Mouse (Mus musculus) forebrain, embryonic 11.5 days (tissue): ENCODE results near the gene Smdt1. TPM values are rescaled to one million over a fixed set of nuclear protein-coding genes. Genes with fewer than 3 reads are reported as not detected.
"Not testable (repeated sequence)": the region's sequence is repeated elsewhere in the genome, so short reads cannot be mapped to it uniquely, and the experiment has no call there.

Experiments
- ATAC-seq: fragments of 200-750 bp; cut with Nextera tagmentation; replicated peaks from 2 replicates; pipeline ENCODE4 v1.8.0; 2017; ENCODE audit warnings: moderate TSS enrichment; ENCODE audit not compliant: low FRiP score
- DNase-seq: peaks from one replicate; pipeline ENCODE4 v3.0.0-alpha.2; 2017; ENCODE audit warnings: low spot score
- H3K27ac ChIP-seq: fragments of 300-500 bp; sonication (generic); 2 replicates; pipeline ENCODE4 v1.5.1; 2014; ENCODE audit warnings: low read depth, low read length
- H3K27me3 ChIP-seq: fragments of 300-500 bp; sonication (generic); 2 replicates; pipeline ENCODE4 v1.6.1; 2014; ENCODE audit warnings: mild to moderate bottlenecking, low read length, mixed read lengths; ENCODE audit not compliant: control insufficient read depth, insufficient read depth
- H3K36me3 ChIP-seq: fragments of 300-500 bp; sonication (generic); 2 replicates; pipeline ENCODE4 v1.6.1; 2014; ENCODE audit warnings: mild to moderate bottlenecking, low read length, moderate library complexity, mixed read lengths; ENCODE audit not compliant: control insufficient read depth, insufficient read depth
- H3K4me1 ChIP-seq: fragments of 300-500 bp; sonication (generic); replicated peaks from 2 replicates; pipeline ENCODE4 v1.6.1; 2014; ENCODE audit warnings: low read length, mixed read lengths; ENCODE audit not compliant: control insufficient read depth, insufficient read depth
- H3K4me2 ChIP-seq: fragments of 300-500 bp; sonication (generic); 2 replicates; pipeline ENCODE4 v1.6.1; 2014; ENCODE audit warnings: low read depth, mild to moderate bottlenecking, low read length, moderate library complexity, mixed read lengths; ENCODE audit not compliant: severe bottlenecking
- H3K4me3 ChIP-seq: fragments of 300-500 bp; sonication (generic); 2 replicates; pipeline ENCODE4 v1.5.1; 2014; ENCODE audit warnings: low read depth, low read length
- H3K9ac ChIP-seq: fragments of 300-500 bp; sonication (generic); 2 replicates; pipeline ENCODE4 v1.6.1; 2014; ENCODE audit warnings: low read length
- H3K9me3 ChIP-seq: fragments of 300-500 bp; sonication (generic); 2 replicates; pipeline ENCODE4 v1.6.1; 2016; ENCODE audit warnings: low read length, mixed read lengths; ENCODE audit not compliant: control insufficient read depth
- WGBS: fragments of 180-500 bp; shearing (Covaris S2); extraction: QIAGEN DNeasy Blood & Tissue Kit; methylation state at CpG from one replicate; pipeline ENCODE4 v1.1.7; 2014; 5-methylcytosine and 5-hydroxymethylcytosine counted together
- polyA plus RNA-seq: library from polyadenylated mRNA; unstranded; fragments of >200 nt; fragmentation: Nextera tagmentation; extraction: Ambion mirVana; gene quantifications from 2 replicates; pipeline ENCODE4 v1.2.1, GENCODE M21; 2014

Smdt1 gene
- polyA plus RNA-seq, 1 experiment from 2014 or later, result 236 TPM

DNA sequence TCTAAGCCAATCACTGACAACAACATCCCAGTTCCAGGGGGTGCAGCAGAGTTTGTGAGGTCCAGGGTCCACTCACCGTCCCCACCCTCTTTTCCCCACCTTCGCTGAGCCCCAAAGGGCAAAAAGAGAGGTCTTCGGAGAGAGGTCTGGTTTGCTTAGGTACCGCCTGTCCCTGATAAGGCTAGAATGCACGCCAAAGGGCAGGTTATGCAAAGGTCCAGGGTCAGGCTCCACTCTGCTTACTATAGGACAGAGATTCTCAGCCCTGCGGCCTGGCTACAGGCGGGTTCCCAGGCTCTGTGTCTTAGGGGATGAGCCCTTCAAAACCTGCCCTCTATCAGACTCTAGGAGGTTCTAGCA lies 40.7 kb downstream of the Smdt1 start:
- DNase-seq (no peak), ATAC-seq (peak; percentile 51; the same call in 1 of the 2 replicates)
- no peaks in the 10 kb centered on the region for H3K27me3 ChIP-seq
- no peaks in the 10 kb centered on the region for H3K36me3 ChIP-seq
- H3K4me3 ChIP-seq, result peak overlapping the region; percentile 35; the same call in 1 of the 2 replicates
- 16% methylated on average over 7 of the region's 7 CpGs for WGBS
- H3K4me1 ChIP-seq, result peaks cover 6% of the 10 kb centered on the region; the same call in 1 of the 2 replicates
- peak overlapping the region; percentile 64 for H3K9ac ChIP-seq
- H3K27ac ChIP-seq, result no peak overlapping the region
- H3K4me2 ChIP-seq, result peak overlapping the region; percentile 60
- no peaks in the 10 kb centered on the region for H3K9me3 ChIP-seq

DNA sequence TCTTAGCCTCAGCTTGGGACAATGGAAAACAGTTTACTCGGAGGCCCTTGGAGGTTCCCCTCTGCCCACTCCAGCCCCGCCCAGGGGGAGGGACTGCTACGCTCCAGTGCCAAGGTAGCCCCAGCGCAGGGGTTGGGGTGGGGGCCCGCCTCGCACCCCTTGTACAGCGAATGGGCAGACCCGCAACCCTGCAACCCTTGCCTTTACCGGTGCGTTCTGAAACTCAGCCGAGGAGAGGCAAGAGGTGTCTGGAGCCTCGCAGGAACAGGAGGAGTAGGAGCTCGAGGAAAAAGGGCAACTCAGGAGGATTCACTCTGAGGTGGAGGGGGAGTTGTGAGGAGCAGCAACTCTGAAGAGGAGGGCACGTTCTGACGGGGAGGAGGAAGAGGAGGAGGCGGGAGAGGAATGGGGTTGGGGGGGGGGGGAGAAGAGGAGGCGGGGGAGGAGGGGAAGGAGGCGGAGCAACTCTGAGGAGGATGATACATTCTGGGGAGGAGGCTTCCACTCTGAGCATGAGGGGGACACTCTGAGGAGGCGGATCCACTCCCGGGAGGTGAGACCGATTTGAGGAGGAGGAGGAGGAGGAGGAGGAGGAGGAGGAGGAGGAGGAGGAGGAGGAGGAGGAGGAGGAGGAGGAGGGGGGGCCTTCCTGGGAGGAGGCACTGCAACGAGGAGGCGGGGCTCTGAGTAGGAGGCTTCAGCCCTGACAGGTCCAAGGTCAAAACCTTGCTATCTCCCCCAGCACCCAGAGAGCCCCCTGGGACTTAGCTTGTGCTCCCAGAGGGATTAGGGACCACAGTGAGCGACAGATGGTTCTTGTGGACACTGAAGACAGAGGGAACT lies 41.3 kb downstream of the Smdt1 start, which contains the start of gene Cyp2d22:
Gene Cyp2d22 (minus strand): TSS at position 390 of the 843 bp plus-strand sequence.
- Histone ChIP-seq H3K36me3 (no peaks in the 10 kb centered on the region), H3K27ac (no peak within 1 kb of the TSS), H3K4me3 (peak within 1 kb of the TSS; percentile 35), H3K4me1 (peaks cover 6% of the 10 kb centered on the region; the same call in 1 of the 2 replicates), H3K27me3 (no peaks in the 10 kb centered on the region), H3K4me2 (peak within 1 kb of the TSS; percentile 60), H3K9ac (peak within 1 kb of the TSS; percentile 64), H3K9me3 (no peaks in the 10 kb centered on the region)
- DNase-seq (peak; percentile 73), ATAC-seq (peak; percentile 58; the same call in 1 of the 2 replicates)
- WGBS, result under 1% methylated on average over 18 of the region's 24 CpGs

DNA sequence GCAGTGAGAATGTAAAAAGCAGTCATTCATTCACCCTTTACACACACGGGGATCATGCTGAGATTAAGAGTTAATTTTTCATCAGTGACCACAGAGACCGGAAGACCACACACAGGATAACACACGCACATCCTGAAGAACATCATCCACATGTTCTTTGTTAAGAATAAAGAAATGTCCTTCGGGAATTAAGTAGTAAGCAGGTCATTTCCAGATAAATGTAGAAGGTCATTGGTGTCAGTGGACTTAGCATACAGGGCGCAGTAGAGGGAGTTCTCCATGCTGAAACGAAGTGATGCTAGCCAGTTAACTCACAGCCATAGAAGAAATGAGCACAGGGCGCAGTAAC lies 41.9 kb downstream of the Smdt1 start:
- peaks cover 6% of the 10 kb centered on the region; the same call in 1 of the 2 replicates for H3K4me1 ChIP-seq
- H3K27me3 ChIP-seq, result no peaks in the 10 kb centered on the region
- DNase-seq, result no peak
- ATAC-seq, result no peak
- peak overlapping the region; percentile 35 for H3K4me3 ChIP-seq
- peak overlapping the region; percentile 60 for H3K4me2 ChIP-seq
- H3K36me3 ChIP-seq, result no peaks in the 10 kb centered on the region
- H3K9ac ChIP-seq, result no peak overlapping the region; the same call in 1 of the 2 replicates
- no peaks in the 10 kb centered on the region for H3K9me3 ChIP-seq
- 41% methylated on average over 7 of the region's 7 CpGs for WGBS
- no peak overlapping the region for H3K27ac ChIP-seq

DNA sequence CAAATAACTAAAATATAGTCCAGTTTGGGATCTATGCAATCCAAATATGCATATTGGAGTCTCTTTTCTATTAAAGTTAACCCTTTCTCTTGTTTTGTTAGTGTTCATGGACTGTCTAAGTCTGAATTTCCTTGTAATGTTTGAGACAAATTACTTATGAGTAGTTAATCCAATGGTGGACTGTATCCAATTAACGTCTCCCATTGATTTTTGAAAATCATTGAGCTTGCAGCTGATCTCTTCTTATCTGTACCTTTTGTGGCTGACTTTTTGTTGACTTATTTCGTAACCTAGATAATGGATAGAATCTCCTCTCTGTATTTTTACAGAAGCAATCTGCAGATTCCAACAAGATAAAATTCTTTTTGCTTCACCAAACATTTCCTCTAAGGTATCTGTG lies 43.7 kb downstream of the Smdt1 start:
- no peak overlapping the region for H3K9ac ChIP-seq
- DNase-seq, result no peak
- no peak overlapping the region for H3K4me2 ChIP-seq
- no peak for ATAC-seq
- no peaks in the 10 kb centered on the region for H3K36me3 ChIP-seq
- no peaks in the 10 kb centered on the region for H3K9me3 ChIP-seq
- WGBS, result 83% methylated on average over 2 of the region's 2 CpGs
- H3K27me3 ChIP-seq, result no peaks in the 10 kb centered on the region
- H3K4me3 ChIP-seq, result no peak overlapping the region
- peaks cover 6% of the 10 kb centered on the region; the same call in 1 of the 2 replicates for H3K4me1 ChIP-seq
- no peak overlapping the region for H3K27ac ChIP-seq

DNA sequence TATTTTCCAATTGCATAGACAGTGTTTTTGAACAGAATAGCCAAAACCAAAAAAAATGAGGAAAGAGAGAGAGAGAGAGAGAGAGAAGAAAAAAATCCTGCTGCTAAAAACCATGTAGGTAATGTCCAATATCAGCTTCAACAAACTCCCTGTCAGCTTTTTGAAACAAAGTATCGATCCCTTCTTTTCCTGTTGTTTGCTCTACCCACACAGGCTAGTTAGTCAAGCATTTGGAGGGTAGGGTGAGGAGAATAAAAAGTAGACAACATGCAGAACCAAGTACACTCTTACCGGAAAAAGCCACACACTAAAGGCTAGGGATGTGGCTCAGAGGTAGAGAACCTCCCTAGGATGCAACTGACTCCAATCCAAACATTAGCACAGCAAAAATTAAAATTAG lies 47.0 kb downstream of the Smdt1 start:
- H3K27me3 ChIP-seq, result no peaks in the 10 kb centered on the region
- H3K9me3 ChIP-seq, result no peaks in the 10 kb centered on the region
- H3K4me2 ChIP-seq, result no peak overlapping the region
- 93% methylated on average over 2 of the region's 2 CpGs for WGBS
- H3K4me3 ChIP-seq, result no peak overlapping the region
- H3K4me1 ChIP-seq, result 0 out of 2 replicates have a peak, but pooled peaks cover under 1% of the 10 kb centered on the region
- no peaks in the 10 kb centered on the region for H3K36me3 ChIP-seq
- ATAC-seq (no peak), DNase-seq (no peak)
- H3K9ac ChIP-seq, result no peak overlapping the region
- H3K27ac ChIP-seq, result no peak overlapping the region

DNA sequence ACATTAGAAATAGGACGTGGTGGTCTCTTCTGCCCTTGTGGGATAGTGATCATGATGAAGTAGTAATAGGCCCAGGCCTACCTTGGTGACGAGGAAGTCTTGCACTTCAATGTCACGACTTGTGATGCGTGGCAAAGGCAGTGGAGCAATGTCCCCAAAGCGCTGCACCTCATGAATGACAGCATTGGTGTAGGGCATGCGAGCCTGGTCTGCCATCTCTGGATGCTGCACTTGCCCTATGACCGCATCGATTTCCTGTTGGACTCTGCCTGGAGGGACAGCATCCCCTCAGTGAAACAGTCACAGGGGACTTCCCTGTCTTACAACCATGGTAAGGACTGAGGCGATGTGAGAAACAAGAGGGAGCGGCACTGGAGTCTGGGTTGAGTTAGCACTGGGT lies 51.2 kb downstream of the Smdt1 start:
- ATAC-seq, H3K36me3 ChIP-seq, H3K9ac ChIP-seq, H3K9me3 ChIP-seq, H3K27ac ChIP-seq, H3K4me3 ChIP-seq, H3K4me1 ChIP-seq, H3K27me3 ChIP-seq, DNase-seq, H3K4me2 ChIP-seq: not testable (repeated sequence)
- WGBS, result 94% methylated on average over 10 of the region's 10 CpGs

DNA sequence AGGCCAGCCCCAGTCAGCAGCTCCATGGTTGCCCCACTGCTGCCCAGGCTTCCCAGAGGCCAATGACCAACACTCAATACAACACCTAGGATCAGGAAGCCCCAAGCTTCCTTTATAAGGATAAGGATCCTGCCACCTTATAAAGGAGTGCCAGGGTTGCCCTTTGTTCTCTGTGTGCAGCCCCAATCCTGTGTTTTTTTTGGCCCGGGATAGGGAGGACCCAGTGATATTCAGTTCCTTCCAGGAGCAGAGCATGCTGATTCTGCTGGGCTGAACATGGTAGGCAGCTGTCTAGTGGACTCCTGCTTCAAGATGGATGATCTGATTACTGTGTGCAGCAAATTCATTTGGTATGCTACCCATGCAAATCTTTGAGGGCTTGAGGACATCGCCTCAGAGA lies 55.2 kb downstream of the Smdt1 start, which contains the start of gene Cyp2d11:
Gene Cyp2d11 (minus strand): TSS at position 101 of the 400 bp plus-strand sequence.
- H3K9ac ChIP-seq, H3K4me2 ChIP-seq, H3K9me3 ChIP-seq, H3K27ac ChIP-seq, H3K4me3 ChIP-seq, H3K36me3 ChIP-seq, ATAC-seq, H3K27me3 ChIP-seq, DNase-seq, H3K4me1 ChIP-seq: not testable (repeated sequence)
- 82% methylated on average over 2 of the region's 2 CpGs for whole genome bisulfite sequencing

DNA sequence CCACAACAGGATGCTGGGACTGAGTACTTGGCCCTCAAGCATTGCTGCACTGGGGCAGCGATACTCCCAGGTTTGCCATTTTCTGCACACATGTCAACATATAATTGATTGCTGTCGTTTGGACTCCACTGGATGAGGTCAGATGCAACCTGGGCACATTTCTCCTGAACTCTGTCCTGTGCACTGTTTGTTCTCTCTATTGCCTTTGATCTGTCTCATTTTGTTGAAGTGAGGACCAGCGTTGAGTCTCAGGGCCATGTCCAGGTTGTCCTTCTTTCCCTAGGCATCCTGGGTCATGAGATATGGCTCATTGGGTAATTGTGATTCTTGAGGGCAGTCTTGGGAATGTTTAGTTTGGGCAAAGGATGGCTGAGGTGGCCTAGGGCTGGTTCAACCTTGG lies 57.2 kb downstream of the Smdt1 start:
- not testable (repeated sequence) for H3K9me3 ChIP-seq, H3K4me2 ChIP-seq, H3K4me3 ChIP-seq, H3K27me3 ChIP-seq, ATAC-seq, H3K4me1 ChIP-seq, DNase-seq, H3K9ac ChIP-seq, H3K36me3 ChIP-seq, H3K27ac ChIP-seq
- WGBS, result 95% methylated on average over 3 of the region's 3 CpGs
